Mouse (Mus musculus): ENCODE measurements at regions not wholly inside any gene's neighbourhood (a gene's known extent, or its start where the extent isn't known, plus 50 kb on each side); places are given as distances from the start of the nearest gene placed in this dataset.

DNA sequence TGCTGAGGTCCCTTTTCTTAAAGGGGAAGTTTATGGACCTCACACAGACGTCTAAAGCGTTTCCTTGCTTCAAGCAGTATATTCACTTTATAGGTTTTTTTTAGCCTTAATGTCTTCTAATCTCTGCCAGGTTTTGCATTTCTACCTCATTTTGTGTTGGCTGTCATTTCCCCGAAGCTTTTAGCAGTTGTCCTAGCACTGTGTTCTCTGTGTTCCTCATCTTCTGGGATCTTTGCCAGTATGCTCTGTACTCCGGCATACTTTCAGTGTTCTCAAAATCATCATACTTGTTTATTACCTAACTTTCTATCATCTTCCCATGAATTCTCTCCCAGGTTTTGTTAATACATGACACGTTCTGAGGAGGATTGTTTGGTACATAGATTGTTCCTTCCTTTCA, 333.5 kb upstream of the Lsamp start:
- no peak for DNase-seq

DNA sequence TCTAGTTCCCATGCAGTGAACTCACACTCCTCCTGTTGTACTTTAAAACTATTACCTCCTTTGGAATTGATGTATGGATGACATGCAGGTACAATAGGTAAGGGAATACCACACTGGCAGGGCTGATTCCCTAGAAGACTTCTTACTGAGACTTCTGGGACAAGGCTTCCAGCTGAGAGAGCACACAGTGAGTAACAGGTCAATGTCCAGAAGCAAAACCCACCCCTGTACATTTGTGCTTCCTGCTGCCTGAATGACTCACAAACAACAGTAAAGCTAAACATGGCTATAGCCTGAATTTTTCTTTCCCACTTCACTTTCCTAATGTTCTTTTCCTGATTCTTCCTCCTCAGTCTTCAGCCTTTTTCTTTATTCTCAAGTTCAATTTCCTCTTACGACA, 316.3 kb upstream of the Lsamp start:
- no peak for DNase-seq

DNA sequence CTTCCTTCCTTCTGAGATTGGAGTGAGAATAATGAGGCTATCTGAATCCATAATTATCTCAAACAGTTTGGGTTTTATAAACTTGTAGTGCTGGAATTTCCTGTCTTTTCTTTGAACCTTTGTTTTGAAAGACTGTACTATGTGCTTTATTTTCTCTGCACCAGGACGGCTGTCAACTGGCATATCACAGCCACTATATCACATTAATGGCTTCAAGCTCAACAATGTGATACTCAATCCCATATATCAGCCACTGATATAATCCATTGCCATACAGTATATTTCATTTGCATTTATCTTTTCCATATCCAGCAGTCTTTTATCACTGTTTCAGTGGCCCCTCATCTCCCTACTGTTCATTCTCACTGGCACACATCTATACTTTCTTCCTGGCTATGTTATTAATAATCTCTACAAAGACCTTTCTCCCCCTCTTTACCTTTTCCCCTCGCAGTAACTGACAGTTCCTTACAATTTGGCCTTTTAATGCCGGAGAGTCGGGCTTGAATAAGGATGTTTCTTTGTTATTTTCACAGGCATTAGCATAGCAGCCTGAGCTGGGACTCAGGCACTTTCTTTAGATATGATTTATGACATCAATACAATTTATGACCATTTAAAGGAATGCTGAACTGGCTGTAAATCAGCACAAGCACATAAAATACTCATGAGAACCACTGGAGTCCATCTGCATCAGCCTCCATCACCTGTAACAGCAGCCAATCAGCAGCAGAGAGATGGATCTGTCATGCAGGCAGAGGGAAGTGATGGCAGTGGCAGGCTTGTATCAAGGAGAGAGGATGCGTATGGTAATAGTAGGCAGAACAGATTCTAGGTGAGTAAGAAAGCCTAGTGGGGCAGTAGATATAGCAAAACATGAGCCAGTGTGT, 311.8 kb upstream of the Lsamp start:
- DNase-seq = no peak

DNA sequence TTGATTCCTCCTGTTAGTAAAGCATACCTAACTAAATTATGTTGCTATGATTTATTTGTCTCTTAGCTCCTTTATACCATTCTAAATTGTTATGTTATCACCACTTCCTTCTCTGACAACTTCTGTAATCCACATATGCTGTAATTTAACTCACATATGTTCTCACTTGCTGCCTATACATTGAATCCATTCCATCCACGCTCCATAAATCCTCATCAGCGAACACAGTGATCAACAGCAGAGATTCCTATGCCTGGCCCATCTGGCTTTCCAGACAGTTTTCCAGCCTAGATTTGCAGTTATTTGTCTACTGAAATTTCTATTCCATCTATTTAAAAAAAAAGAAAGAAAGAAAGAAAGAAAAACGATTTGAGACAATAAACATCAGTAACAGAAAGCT, 308.4 kb upstream of the Lsamp start:
- DNase-seq = no peak

DNA sequence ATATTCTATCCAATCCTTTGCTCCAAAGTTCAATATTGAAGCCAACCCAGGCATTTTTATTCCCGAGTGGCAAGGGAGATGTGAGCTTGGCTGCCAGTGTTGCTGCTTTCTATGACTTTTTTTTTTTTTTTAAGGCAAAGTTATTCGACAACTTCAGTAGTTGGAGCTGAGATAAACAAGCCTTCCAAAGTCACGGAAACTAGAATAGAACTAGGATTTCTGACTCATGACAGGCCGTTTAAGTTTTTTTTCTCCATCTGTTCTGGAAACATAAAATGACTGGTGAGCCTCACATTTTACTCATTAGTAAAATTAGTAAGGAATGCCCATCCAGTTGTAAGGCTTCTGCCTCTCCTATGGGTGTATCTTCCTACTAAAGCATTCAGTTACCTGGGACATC, 305.9 kb upstream of the Lsamp start:
- DNase-seq = no peak

DNA sequence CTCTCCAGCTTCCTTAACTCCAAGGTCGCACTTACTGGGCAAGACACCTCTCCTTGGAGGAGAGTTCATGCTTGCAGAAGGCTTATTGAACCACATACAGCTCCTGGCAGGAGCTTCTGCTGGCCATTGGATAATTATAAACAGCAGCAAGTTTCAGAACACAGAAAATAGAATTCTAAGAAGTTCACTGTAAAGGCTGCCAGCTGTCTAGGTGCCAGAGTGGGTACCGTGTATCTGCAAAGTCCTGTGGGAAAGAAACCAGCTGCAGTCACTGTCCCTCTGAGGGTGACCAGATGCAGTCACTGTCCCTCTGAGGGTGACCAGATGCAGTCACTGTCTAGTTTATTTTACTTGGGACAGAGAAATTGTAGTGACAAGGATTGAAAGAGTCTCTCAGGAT, 291.1 kb upstream of the Lsamp start:
- peak; percentile 21 for DNase-seq

DNA sequence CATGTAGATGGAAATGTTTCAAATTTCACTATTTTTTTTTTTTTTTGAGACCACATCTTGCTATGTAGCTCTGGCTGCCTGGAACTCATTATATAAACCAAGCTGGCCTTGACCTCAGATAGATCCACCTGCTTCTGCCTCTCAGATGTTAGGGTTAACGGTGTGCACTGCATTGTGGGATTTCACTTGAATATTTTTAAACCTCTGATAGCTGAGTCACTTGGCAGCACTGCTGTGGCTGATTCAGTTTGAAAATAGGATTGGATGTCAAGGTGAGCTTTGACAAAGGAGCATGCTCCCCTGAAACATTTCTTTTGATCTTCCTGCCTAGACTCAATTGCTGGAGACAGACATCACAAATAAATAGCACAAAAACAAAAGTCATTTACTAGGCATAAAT, 288.3 kb upstream of the Lsamp start:
- peak; percentile 6 for DNase-seq

DNA sequence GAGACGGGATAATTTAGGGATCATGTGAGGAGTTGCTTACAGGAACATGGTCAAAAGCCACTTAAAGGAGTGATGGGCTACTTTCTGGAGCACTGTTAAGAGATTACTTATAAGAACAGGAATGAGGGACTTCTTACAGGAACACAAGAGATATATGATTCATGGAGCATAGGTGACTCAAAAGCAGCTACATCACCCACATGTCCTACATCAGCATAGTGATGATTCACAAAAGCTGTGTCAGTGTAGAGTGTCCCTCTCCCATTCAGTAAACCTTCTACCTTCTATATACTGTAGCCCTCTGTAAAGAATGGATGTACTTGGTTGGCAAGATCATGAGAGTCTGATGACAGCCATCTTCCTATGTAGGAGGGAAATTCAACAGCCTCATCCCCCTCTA, 285.0 kb upstream of the Lsamp start:
- no peak for DNase-seq

DNA sequence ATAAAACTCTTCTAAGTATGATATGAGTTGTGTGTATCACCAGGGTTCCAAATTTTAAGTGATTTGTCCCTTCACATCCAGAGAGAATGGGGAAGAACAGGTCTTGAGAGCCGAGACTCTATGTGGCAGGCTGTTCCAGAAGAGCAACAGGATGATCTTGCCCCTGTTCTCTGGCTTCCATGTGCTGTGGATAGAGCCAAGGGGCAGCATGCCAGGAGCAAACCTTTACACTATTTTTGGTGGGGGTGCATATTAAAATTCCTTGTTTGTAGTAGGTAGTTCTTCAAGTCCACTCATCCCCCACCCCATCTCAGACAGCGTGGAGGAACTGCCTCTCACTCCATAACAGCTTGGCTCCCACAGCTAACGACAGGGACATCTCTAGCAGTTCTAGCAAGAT, 278.0 kb upstream of the Lsamp start:
- no peak for DNase-seq

DNA sequence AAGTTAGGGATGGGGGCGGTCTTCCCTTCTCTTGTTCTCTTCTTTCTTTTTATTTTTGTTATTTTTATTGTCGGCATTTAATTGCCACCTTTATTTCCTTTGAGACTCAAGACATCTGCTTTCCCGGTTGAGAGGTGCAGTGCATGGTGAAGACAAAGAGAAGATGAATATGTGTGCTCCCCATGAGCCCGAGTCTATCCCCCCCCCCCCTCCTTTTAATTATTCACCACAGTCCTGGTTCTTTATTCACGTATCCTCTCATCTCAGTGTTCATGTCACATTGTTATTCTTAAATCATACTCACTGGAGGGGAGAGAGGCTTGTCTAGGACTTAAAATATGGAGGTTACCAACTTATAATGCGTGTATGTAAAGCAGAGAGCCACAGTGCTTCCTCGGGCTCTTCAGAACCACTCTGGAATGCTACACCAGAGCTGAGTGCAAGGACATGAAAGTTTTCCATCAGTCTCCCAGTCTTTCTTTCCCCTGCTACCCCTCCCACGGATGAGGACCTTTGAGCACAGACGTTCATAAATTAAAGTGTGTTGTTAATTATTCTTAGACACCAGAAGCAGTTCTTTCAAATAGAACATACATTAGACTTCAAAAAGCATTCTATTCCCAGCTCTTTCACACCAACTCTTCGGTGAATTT, 274.6 kb upstream of the Lsamp start:
- no peak for DNase-seq

DNA sequence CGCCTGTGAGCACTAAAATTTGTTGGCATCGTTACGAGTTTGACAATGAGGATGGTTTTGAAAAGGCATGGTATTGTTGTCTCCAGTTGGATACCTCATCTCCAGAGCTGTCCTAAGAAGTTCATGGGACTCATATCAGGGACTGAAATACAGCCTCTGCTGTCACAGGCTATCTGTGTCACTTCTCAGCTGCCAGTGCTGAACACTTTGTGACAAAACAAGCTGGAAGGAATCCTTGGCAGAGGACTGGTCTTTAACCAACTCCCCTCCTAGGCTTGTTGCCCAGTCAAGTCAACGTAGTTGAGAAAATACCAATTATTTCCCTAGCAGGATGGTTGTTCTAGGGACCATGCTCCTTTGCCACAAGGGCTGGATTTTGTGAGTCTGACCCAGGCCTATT, 256.6 kb upstream of the Lsamp start:
- peak; percentile 5 for DNase-seq

DNA sequence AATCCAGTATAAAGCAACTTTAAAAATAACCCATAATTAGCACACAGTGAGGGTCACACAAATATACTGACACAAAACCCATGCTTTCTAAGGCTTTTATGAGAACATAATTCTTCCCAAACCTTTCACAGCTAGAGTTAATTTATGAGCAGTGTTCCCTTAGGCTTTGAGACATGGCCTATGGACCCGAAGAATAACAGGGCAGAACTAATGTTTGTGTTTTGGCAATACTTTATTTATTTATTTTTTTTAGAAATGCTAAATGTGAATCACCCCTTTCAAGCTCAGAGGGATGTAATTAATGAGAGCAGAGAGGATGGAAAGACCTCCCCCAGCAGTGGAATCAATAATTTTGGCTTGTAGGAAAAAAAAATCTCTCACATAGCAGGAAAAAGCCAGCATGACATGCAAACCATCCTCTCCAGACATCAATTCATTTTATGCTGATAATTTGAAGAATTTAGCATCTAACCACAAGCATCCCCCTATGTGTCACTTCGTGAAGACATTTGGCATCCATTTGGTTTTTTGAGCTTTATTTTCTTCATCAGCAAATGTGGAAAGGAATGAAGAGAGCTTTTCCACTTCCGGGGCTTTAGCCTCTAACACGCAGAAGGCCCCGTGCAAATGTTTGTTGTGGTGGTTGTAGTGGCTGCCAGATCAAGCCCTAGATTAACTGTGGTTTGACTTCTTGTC, 238.0 kb upstream of the Lsamp start:
- DNase-seq = no peak

DNA sequence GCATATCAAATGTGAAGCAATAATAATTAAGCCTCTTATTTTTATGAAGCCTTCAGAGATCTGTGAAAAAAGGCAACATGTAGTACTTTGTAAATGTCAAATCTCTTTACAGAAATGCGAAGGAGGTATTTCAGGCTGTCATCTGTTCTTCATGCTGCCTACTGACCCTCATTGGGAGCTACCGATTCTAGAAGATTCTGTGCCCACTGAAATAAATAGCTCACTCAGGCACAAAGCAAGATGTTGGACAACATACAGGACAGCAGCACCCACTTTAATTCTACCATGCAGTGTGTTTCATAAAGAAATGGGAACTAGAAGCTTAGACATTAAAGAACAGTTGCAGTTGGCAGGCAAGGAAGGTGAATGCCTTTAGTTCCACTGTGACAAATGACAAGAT, 232.4 kb upstream of the Lsamp start:
- no peak for DNase-seq

DNA sequence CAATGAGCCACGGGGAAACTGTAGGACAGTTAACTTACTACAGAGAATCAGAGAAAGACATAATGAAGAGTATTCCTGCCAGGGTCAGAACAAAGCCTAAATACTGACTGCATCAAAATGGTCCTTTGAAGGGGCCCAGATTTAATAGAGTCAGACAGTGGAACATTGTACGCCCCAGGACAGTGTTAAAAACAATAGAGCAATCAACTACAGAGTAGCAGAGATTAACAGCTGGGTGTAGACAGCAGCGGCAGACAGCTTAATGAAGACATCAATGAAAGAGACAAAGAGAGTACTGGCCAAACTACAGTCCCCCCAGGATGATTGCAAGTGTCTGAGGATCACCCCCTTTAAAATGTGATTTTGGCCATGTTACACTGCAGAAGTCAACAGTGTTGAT, 183.1 kb upstream of the Lsamp start:
- DNase-seq = no peak

DNA sequence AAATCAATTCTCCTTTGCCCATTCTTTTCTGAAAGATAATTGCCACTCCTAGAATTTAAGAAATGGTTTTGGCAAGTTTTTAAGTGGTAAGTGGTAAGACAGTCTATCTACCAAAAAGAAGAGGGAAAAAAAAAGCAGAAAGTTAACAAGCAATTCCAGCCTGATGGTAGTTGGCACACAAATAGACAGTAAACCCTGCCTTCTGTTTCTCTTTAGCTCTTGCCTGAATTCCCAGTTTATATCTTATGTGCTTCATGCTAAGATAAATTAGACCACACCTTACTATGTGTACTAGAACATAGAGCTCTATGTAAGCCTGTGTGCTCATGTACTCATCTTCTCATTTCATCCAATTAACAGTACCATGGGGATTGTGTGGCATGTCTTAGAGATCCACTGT, 164.0 kb upstream of the Lsamp start:
- DNase-seq = no peak

DNA sequence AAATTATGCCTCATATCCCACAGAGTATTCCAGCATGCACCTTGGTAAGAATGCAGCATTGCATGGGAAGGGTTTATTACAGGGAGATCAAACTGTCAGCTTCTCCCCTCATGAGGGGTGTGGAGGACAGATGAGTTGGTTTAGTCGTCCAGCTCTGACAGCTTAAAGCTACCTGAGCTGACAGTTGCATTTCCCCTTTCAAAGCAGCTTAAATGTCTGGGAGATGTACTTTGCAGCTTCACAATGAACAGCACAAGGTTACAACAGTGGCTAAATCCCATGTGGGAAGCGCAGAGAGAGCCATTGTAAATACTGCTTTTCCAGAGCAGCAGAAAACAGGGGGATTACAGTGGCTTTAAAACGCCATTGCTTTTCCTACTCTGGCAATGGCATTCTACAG, 149.9 kb upstream of the Lsamp start:
- DNase-seq = no peak

DNA sequence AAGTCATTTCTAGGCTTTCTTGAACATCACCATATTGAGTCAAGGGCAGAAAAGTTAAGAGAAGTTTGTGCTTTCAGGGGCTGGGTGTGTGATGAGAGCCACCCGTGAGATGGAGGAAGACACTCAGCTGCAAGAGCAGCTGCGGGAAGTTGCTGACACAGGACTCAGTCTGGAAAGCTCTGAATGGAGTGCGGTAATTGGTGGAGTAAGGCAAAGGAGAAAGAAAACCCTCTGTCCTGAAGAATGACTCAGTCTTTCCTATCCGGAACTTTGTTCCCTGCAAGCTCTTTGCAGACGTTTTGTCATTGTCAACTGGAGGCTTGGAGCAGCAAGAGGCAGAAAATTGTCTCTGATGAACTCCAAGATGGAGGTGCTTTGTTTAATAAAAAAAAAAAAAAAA, 102.6 kb upstream of the Lsamp start:
- no peak for DNase-seq

DNA sequence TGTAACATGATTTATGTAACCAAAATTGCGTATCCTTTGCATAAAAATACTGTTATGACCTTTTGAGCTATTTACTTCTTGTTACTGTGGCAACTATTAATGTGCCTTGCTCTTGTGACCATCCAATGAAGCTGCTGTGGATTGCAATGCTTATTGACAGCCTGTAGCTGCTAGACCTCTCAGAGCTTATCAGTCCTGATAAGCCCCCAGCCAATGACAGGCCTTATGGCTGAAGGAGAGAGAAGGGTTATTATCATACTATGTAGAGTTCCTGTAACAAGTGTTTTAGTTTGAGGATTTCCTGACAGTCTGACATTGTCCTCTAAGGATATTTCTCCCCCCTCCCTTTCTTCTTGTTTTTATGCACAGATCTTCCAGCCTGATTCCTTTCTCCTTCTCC, 96.2 kb upstream of the Lsamp start:
- DNase-seq = no peak
